ENCODE assay signal across 34 mouse cellular contexts in the genomic region with DNA sequence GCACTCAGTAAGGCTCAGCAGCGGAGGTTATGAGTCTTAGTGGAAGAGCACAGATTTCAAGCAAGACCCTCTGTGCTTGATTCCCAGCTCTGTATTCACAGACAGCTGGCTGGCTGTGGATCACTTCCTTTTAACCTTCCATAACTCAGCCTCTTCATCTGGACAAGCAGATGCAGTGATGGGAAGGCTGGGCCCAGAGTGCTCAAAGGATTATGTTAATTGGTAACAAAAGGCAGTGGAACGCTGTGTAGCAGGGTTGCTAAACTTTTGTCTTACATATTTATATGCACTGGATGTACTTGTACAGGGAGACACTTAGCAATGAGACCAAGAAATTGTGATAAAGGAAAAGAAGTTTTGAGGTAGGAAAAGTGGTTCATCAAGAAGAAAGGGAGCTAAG. TPM values are rescaled to one million over a fixed set of nuclear protein-coding genes. Genes with fewer than 3 reads are reported as not detected.
DNase-seq lines count a peak whose midpoint lies in the region; ATAC-seq lines count a peak whose summit lies in the region.
"Had no signal": no experiment of that assay in that cellular context is flagged by ENCODE, and none has a peak within 500 bp of the region (broad histone marks: within the 10 kb centered on the region; RNA-seq: fewer than 3 reads in every experiment).

No protein-coding gene starts in this region.

- ATAC-seq in hindbrain, embryonic 12.5 days (ENCODE audit: low FRiP score), result peak; percentile 40; the same call in 1 of the 2 replicates
- ATAC-seq in hindbrain, embryonic 13.5 days (ENCODE audit: low FRiP score), result no peak
- ATAC-seq in midbrain, embryonic 13.5 days, result peak; percentile 43; the same call in 1 of the 2 replicates
- no peak for ATAC-seq in midbrain, embryonic 16.5 days
- ATAC-seq: forebrain, postnatal 0 days; hindbrain, embryonic 16.5 days; intestine, embryonic 15.5 days; liver, embryonic 12.5 days; liver, postnatal 0 days; Patski had no signal

- H3K4me2 ChIP-seq in hindbrain, embryonic 12.5 days (replicated peaks), result no peak overlapping the region
- no peak overlapping the region for H3K4me2 ChIP-seq in hindbrain, embryonic 13.5 days
- H3K4me2 ChIP-seq in midbrain, embryonic 13.5 days (replicated peaks), result no peak overlapping the region
- no peak overlapping the region for H3K4me2 ChIP-seq in midbrain, embryonic 16.5 days (ENCODE audit: low read length)
- H3K4me2 ChIP-seq: embryonic facial prominence, embryonic 13.5 days; heart, embryonic 12.5 days; intestine, embryonic 15.5 days; limb, embryonic 13.5 days; liver, embryonic 12.5 days; neural tube, embryonic 13.5 days had no signal

- H3K4me1 ChIP-seq in hindbrain, embryonic 12.5 days, result 0 out of 2 replicates have a peak, but pooled peaks cover 3% of the 10 kb centered on the region
- H3K4me1 ChIP-seq in hindbrain, embryonic 13.5 days (replicated peaks), result peaks cover 6% of the 10 kb centered on the region
- peaks cover 20% of the 10 kb centered on the region for H3K4me1 ChIP-seq in midbrain, embryonic 13.5 days (replicated peaks)
- peaks cover 11% of the 10 kb centered on the region for H3K4me1 ChIP-seq in midbrain, embryonic 16.5 days (ENCODE audit: control insufficient read depth, insufficient read depth, low read length)
- H3K4me1 ChIP-seq: heart, embryonic 12.5 days; intestine, embryonic 15.5 days; limb, embryonic 13.5 days; liver, embryonic 12.5 days had no signal

- H3K9me3 ChIP-seq in hindbrain, embryonic 12.5 days (replicated peaks), result no peaks in the 10 kb centered on the region
- H3K9me3 ChIP-seq in hindbrain, embryonic 13.5 days, result no peaks in the 10 kb centered on the region
- no peaks in the 10 kb centered on the region for H3K9me3 ChIP-seq in midbrain, embryonic 13.5 days
- H3K9me3 ChIP-seq in midbrain, embryonic 16.5 days (replicated peaks; ENCODE audit: control insufficient read depth, low read length, poor library complexity, severe bottlenecking), result no peaks in the 10 kb centered on the region
- H3K9me3 ChIP-seq: embryonic facial prominence, embryonic 13.5 days; heart, embryonic 12.5 days; intestine, embryonic 15.5 days; limb, embryonic 13.5 days; liver, embryonic 12.5 days; neural tube, embryonic 13.5 days had no signal

- no peak overlapping the region for H3K9ac ChIP-seq in hindbrain, embryonic 12.5 days
- no peak overlapping the region for H3K9ac ChIP-seq in hindbrain, embryonic 13.5 days
- H3K9ac ChIP-seq in midbrain, embryonic 13.5 days (replicated peaks), result no peak overlapping the region
- no peak overlapping the region for H3K9ac ChIP-seq in midbrain, embryonic 16.5 days (ENCODE audit: low read depth, low read length)
- H3K9ac ChIP-seq: embryonic facial prominence, embryonic 13.5 days; forebrain, postnatal 0 days; heart, embryonic 12.5 days; intestine, embryonic 15.5 days; limb, embryonic 13.5 days; liver, embryonic 12.5 days; liver, postnatal 0 days; neural tube, embryonic 13.5 days had no signal

- WGBS in hindbrain, embryonic 12.5 days, result 57% methylated on average over 2 of the region's 2 CpGs
- 40% methylated on average over 2 of the region's 2 CpGs for WGBS in hindbrain, embryonic 13.5 days
- 31% methylated on average over 2 of the region's 2 CpGs for WGBS in midbrain, embryonic 13.5 days
- WGBS in midbrain, embryonic 16.5 days, result 35% methylated on average over 2 of the region's 2 CpGs

- DNase-seq in embryo, embryonic 10.5 days (ENCODE audit: low spot score), result peak; percentile 32
- DNase-seq in retina, postnatal 1 day, result peak; percentile 49
- no peak for DNase-seq in thymus, postnatal 10 days (ENCODE audit: low spot score in 2 of 2)
- DNase-seq: adrenal gland, postnatal 14 days; cerebellum, adult 18-20 months; cerebellum, postnatal 10 days; forebrain, postnatal 0 days; heart, adult 2 months; heart, postnatal 4 days; kidney, adult 2 months; kidney, postnatal 36 days; liver, postnatal 0 days; lung, postnatal 36 days; spleen, adult 18-20 months; thymus, adult 18-20 months; thymus, postnatal 36 days had no signal

- H3K27ac ChIP-seq in hindbrain, embryonic 12.5 days, result no peak overlapping the region
- H3K27ac ChIP-seq in hindbrain, embryonic 13.5 days, result no peak overlapping the region
- H3K27ac ChIP-seq in midbrain, embryonic 13.5 days, result no peak overlapping the region
- no peak overlapping the region for H3K27ac ChIP-seq in midbrain, embryonic 16.5 days (ENCODE audit: low read length)
- H3K27ac ChIP-seq: embryonic facial prominence, embryonic 13.5 days; heart, adult 2 months; intestine, embryonic 15.5 days; layer of hippocampus, adult 2 months; left cerebral cortex, adult 2 months; limb, embryonic 13.5 days; liver, embryonic 12.5 days; neural tube, embryonic 13.5 days; stomach, postnatal 0 days had no signal

- no peaks in the 10 kb centered on the region for H3K27me3 ChIP-seq in hindbrain, embryonic 12.5 days
- H3K27me3 ChIP-seq in hindbrain, embryonic 13.5 days, result no peaks in the 10 kb centered on the region
- H3K27me3 ChIP-seq in midbrain, embryonic 13.5 days, result no peaks in the 10 kb centered on the region
- H3K27me3 ChIP-seq in midbrain, embryonic 16.5 days (ENCODE audit: control insufficient read depth, insufficient read depth, low read depth, low read length), result no peaks in the 10 kb centered on the region
- H3K27me3 ChIP-seq: embryonic facial prominence, embryonic 13.5 days; heart, embryonic 12.5 days; intestine, embryonic 15.5 days; limb, embryonic 13.5 days; liver, embryonic 12.5 days; neural tube, embryonic 13.5 days had no signal

- no peak overlapping the region for H3K4me3 ChIP-seq in hindbrain, embryonic 12.5 days
- no peak overlapping the region for H3K4me3 ChIP-seq in hindbrain, embryonic 13.5 days
- no peak overlapping the region for H3K4me3 ChIP-seq in midbrain, embryonic 13.5 days (replicated peaks)
- H3K4me3 ChIP-seq in midbrain, embryonic 16.5 days (ENCODE audit: low read depth, low read length), result no peak overlapping the region
- H3K4me3 ChIP-seq: embryonic facial prominence, embryonic 13.5 days; erythroblast, embryonic 14.5 days; heart, adult 2 months; heart, embryonic 12.5 days; intestine, embryonic 15.5 days; layer of hippocampus, adult 2 months; left cerebral cortex, adult 2 months; limb, embryonic 13.5 days; liver, embryonic 12.5 days; neural tube, embryonic 13.5 days had no signal

- H3K36me3 ChIP-seq in hindbrain, embryonic 12.5 days, result no peaks in the 10 kb centered on the region
- H3K36me3 ChIP-seq in hindbrain, embryonic 13.5 days, result no peaks in the 10 kb centered on the region
- no peaks in the 10 kb centered on the region for H3K36me3 ChIP-seq in midbrain, embryonic 13.5 days
- no peaks in the 10 kb centered on the region for H3K36me3 ChIP-seq in midbrain, embryonic 16.5 days (ENCODE audit: control insufficient read depth, insufficient read depth, low read length)
- H3K36me3 ChIP-seq: embryonic facial prominence, embryonic 13.5 days; heart, embryonic 12.5 days; intestine, embryonic 15.5 days; limb, embryonic 13.5 days; liver, embryonic 12.5 days; neural tube, embryonic 13.5 days had no signal

RNA-seq across cellular contexts. Expression of a gene that starts 17.6 kb away (rescaled TPM):
- 1.2 and 1.8 TPM in 2 replicates for polyA plus RNA-seq in hindbrain, embryonic 12.5 days (2016; fragmentation: Nextera tagmentation; extraction: Ambion mirVana)
- polyA plus RNA-seq in hindbrain, embryonic 13.5 days (2015; fragmentation: Nextera tagmentation; extraction: Ambion mirVana), result 0.54 and 1.5 TPM in 2 replicates
- 0.28 and 0.38 TPM in 2 replicates for polyA plus RNA-seq in midbrain, embryonic 13.5 days (2015; fragmentation: Nextera tagmentation; extraction: Ambion mirVana)
- 1.2 and 1.8 TPM in 2 replicates for polyA plus RNA-seq in midbrain, embryonic 16.5 days (2015; fragmentation: Nextera tagmentation; extraction: Ambion mirVana)
- polyA plus RNA-seq: embryonic facial prominence, embryonic 13.5 days; erythroblast, embryonic 14.5 days; forebrain, embryonic 11.5 days; heart, embryonic 12.5 days; intestine, embryonic 15.5 days; kidney, adult 2 months; kidney, embryonic 16.5 days; liver, embryonic 12.5 days; liver, postnatal 0 days; neural tube, embryonic 13.5 days; Patski; stomach, postnatal 0 days had no signal

Comparison
In these comparisons a context has a peak if more than half of its experiments do, and no peak if none do; other contexts are left out.
1. ATAC-seq: peak in hindbrain, embryonic 12.5 days (single experiment) and midbrain, embryonic 13.5 days (single experiment); none in hindbrain, embryonic 13.5 days (single experiment) and midbrain, embryonic 16.5 days (single experiment).
2. DNase-seq: peak in embryo, embryonic 10.5 days (single experiment) and retina, postnatal 1 day (single experiment); none in thymus, postnatal 10 days (0 of 2).